Mouse (Mus musculus) megakaryocyte, adult 5-6 weeks (primary cell): ENCODE data around the gene B020004J07Rik. TPM values are rescaled to one million over a fixed set of nuclear protein-coding genes. Genes with fewer than 3 reads are reported as not detected.
"Not testable (repeated sequence)": the region's sequence is repeated elsewhere in the genome, so short reads cannot be mapped to it uniquely, and the experiment has no call there.

Source experiments
- ATAC-seq: 2 replicates; pipeline ENCODE4 v1.8.0; 2016; ENCODE audit warnings: mild to moderate bottlenecking, inconsistent platforms; ENCODE audit not compliant: poor library complexity, severe bottlenecking
- total RNA-seq, 2 experiments: library from RNA; stranded (forward) in 1 of 2; stranded (reverse) in 1 of 2; fragments of 153-499, 151-499 nt in 1 of 2; fragments of 221-1000, 200-1000 nt in 1 of 2; gene quantifications; 2 replicates each; pipeline versions ENCODE4 v1.2.3 to v1.2.4; 2015 to 2017

Gene B020004J07Rik
- total RNA-seq (2015): not detected in 2 replicates
- not detected in 2 replicates for total RNA-seq (2017)

- not testable (repeated sequence) for ATAC-seq
Observed at GRCm38 (mm10) chr4:101843923-101844322, at the start of gene B020004J07Rik. TSS of gene B020004J07Rik (minus strand) at chr4:101844023.

- ATAC-seq: no peak
Observed at GRCm38 (mm10) chr4:101889377-101889776, 45.6 kb upstream of the B020004J07Rik start.

- no peak for ATAC-seq
Observed at GRCm38 (mm10) chr4:101883641-101884040, 39.8 kb upstream of the B020004J07Rik start.

- ATAC-seq: not testable (repeated sequence)
Observed at GRCm38 (mm10) chr4:101875687-101876086, 31.9 kb upstream of the B020004J07Rik start.

- ATAC-seq: not testable (repeated sequence)
Observed at GRCm38 (mm10) chr4:101872031-101872430, 28.2 kb upstream of the B020004J07Rik start.

- ATAC-seq: no peak
Observed at GRCm38 (mm10) chr4:101862289-101862688, 18.5 kb upstream of the B020004J07Rik start.

- ATAC-seq: no peak
Observed at GRCm38 (mm10) chr4:101860873-101861272, 17.1 kb upstream of the B020004J07Rik start.

- no peak for ATAC-seq
Observed at GRCm38 (mm10) chr4:101850908-101851307, 7.1 kb upstream of the B020004J07Rik start.

Other genes starting within 250 kb of the B020004J07Rik start
- gene Leprot, start 196.3 kb downstream of the B020004J07Rik start, total RNA-seq (2015): 67.5 and 69.0 TPM in 2 replicates
- 105 and 107 TPM in 2 replicates for gene Leprot, start 196.3 kb downstream of the B020004J07Rik start, total RNA-seq (2017)
- gene Lepr, start 126.6 kb downstream of the B020004J07Rik start, total RNA-seq (2015): 0.69 and 5.3 TPM in 2 replicates
- 0.62 and 1.7 TPM in 2 replicates for gene Lepr, start 126.6 kb downstream of the B020004J07Rik start, total RNA-seq (2017)
- not detected in 2 replicates for gene C130073F10Rik, start 49.8 kb upstream of the B020004J07Rik start, total RNA-seq (2015)
- not detected in 2 replicates for gene C130073F10Rik, start 49.8 kb upstream of the B020004J07Rik start, total RNA-seq (2017)
- gene Gm12800, start 65.1 kb upstream of the B020004J07Rik start, total RNA-seq (2015): not detected in 2 replicates
- not detected in 2 replicates for gene Gm12800, start 65.1 kb upstream of the B020004J07Rik start, total RNA-seq (2017)
- not detected in 2 replicates for gene Gm12794, start 96.4 kb upstream of the B020004J07Rik start, total RNA-seq (2015)
- gene Gm12794, start 96.4 kb upstream of the B020004J07Rik start, total RNA-seq (2017): not detected in 2 replicates
- gene Gm12790, start 137.0 kb upstream of the B020004J07Rik start, total RNA-seq (2015): not detected in 2 replicates
- not detected in 2 replicates for gene Gm12790, start 137.0 kb upstream of the B020004J07Rik start, total RNA-seq (2017)
- not detected in 2 replicates for gene Gm12789, start 142.6 kb upstream of the B020004J07Rik start, total RNA-seq (2015)
- gene Gm12789, start 142.6 kb upstream of the B020004J07Rik start, total RNA-seq (2017): not detected in 2 replicates
- 17.1 and 18.1 TPM in 2 replicates for gene Pde4b, start 243.5 kb upstream of the B020004J07Rik start, total RNA-seq (2015)
- gene Pde4b, start 243.5 kb upstream of the B020004J07Rik start, total RNA-seq (2017): 16.7 and 20.0 TPM in 2 replicates